Mouse (Mus musculus) bone marrow, adult 2 months (tissue): ENCODE measurements around the gene Kbtbd2. TPM values are rescaled to one million over a fixed set of nuclear protein-coding genes. Genes with fewer than 3 reads are reported as not detected.

ENCODE experiments used
- H3K27ac ChIP-seq: fragments of 200-500 bp; 2 replicates; pipeline ENCODE4 v1.5.1; 2012; ENCODE audit warnings: low read depth, mild to moderate bottlenecking, control low read depth, inconsistent platforms, low read length; ENCODE audit not compliant: control insufficient read depth, poor library complexity, insufficient read depth
- H3K4me1 ChIP-seq: fragments of 200-500 bp; 2 replicates; pipeline ENCODE4 v1.6.1; 2011; ENCODE audit warnings: low read length; ENCODE audit not compliant: control insufficient read depth, insufficient read depth
- H3K4me3 ChIP-seq: fragments of 200-500 bp; replicated peaks from 2 replicates; pipeline ENCODE3; 2011; ENCODE audit warnings: mild to moderate bottlenecking, low read depth, low read length, control low read depth; ENCODE audit not compliant: control insufficient read depth
- POLR2A ChIP-seq: fragments of 200-500 bp; IDR thresholded peaks from 2 replicates; pipeline ENCODE4 v1.6.1; 2011; ENCODE audit warnings: low read depth, mild to moderate bottlenecking, control low read depth, low read length, borderline replicate concordance; ENCODE audit not compliant: control insufficient read depth
- WGBS: fragments of 180-500 bp; shearing (Covaris S2); methylation state at CpG from one replicate; pipeline ENCODE4 v1.1.7; 2018; 5-methylcytosine and 5-hydroxymethylcytosine counted together
- polyA plus RNA-seq: library from polyadenylated mRNA; stranded (reverse); fragments of >200 nt; gene quantifications from 2 replicates; pipeline ENCODE4 v1.2.4, GENCODE M21; 2011; ENCODE audit warnings: low replicate concordance; ENCODE audit not compliant: missing spikeins, insufficient read depth, insufficient read length

Gene Kbtbd2
- polyA plus RNA-seq, 1 experiment = 15.3 TPM

- H3K4me3 ChIP-seq = no peak overlapping the region
- H3K27ac ChIP-seq = no peak overlapping the region
- WGBS = 70% methylated on average over 2 of the region's 2 CpGs
- TF ChIP-seq POLR2A = no peak
- no peaks in the 10 kb centered on the region for H3K4me1 ChIP-seq
Measured at GRCm38 (mm10) chr6:56732545-56732944, 65.1 kb downstream of the Kbtbd2 start.

Other genes starting within 250 kb of the Kbtbd2 start
- gene Pde1c, start 228.7 kb downstream of the Kbtbd2 start, polyA plus RNA-seq = 0.25 and 1.5 TPM in 2 replicates
- 63.2 and 133 TPM in 2 replicates for gene Lsm5, start 93.1 kb downstream of the Kbtbd2 start, polyA plus RNA-seq
- 1.9 and 3.6 TPM in 2 replicates for gene Avl9, start 82.9 kb downstream of the Kbtbd2 start, polyA plus RNA-seq
- gene Fkbp9, start 34.2 kb upstream of the Kbtbd2 start, polyA plus RNA-seq = 5.5 and 15.3 TPM in 2 replicates
- gene Nt5c3, start 126.1 kb upstream of the Kbtbd2 start, polyA plus RNA-seq = 188 and 205 TPM in 2 replicates
- gene Vmn1r4, start 126.2 kb upstream of the Kbtbd2 start, polyA plus RNA-seq = 0.63 TPM in 1 of 2 replicates, not detected in the other
- gene Vmn1r5, start 172.5 kb upstream of the Kbtbd2 start, polyA plus RNA-seq = not detected in 2 replicates
- not detected in 2 replicates for gene Vmn1r6, start 199.4 kb upstream of the Kbtbd2 start, polyA plus RNA-seq
- gene Vmn1r7, start 227.5 kb upstream of the Kbtbd2 start, polyA plus RNA-seq = not detected in 2 replicates
- gene Vmn1r8, start 234.5 kb upstream of the Kbtbd2 start, polyA plus RNA-seq = not detected in 2 replicates